Mouse (Mus musculus): ENCODE data around the gene Tbc1d4.
A peak's percentile ranks its signal among the peaks of the same experiment; 100 is the strongest.

Gene Tbc1d4

GRCm38 (mm10) chr14:101608519-101609368 lies at the start of gene Tbc1d4:
Gene Tbc1d4, minus strand, starts transcription at chr14:101609191.
- peak; percentile 32 to 52 for DNase-seq (ENCODE audit: low spot score in 2 of 2)

GRCm38 (mm10) chr14:101656307-101656706 lies 47.3 kb upstream of the Tbc1d4 start:
- no peak for DNase-seq (ENCODE audit: low spot score in 2 of 2)

- peak; percentile 16 to 24 for DNase-seq (ENCODE audit: low spot score in 2 of 2)
Measured at GRCm38 (mm10) chr14:101654526-101654909, 45.5 kb upstream of the Tbc1d4 start.

GRCm38 (mm10) chr14:101653581-101654525 lies 44.9 kb upstream of the Tbc1d4 start, which contains the start of gene Uchl3:
Gene Uchl3, plus strand, starts transcription at chr14:101653967.
- DNase-seq (ENCODE audit: low spot score in 2 of 2): peak; percentile 98

GRCm38 (mm10) chr14:101652571-101652970 lies 43.6 kb upstream of the Tbc1d4 start:
- DNase-seq (ENCODE audit: low spot score in 2 of 2): no peak

- DNase-seq (ENCODE audit: low spot score in 2 of 2): no peak
Measured at GRCm38 (mm10) chr14:101650551-101650950, 41.6 kb upstream of the Tbc1d4 start.

GRCm38 (mm10) chr14:101644948-101645347 lies 36.0 kb upstream of the Tbc1d4 start:
- no peak for DNase-seq (ENCODE audit: low spot score in 2 of 2)

GRCm38 (mm10) chr14:101640153-101640843 lies 31.3 kb upstream of the Tbc1d4 start, which contains the start of gene Commd6:
Gene Commd6, minus strand, starts transcription at chr14:101640686.
- DNase-seq (ENCODE audit: low spot score in 2 of 2): peak; percentile 79 to 89

- DNase-seq (ENCODE audit: low spot score in 2 of 2): no peak
Measured at GRCm38 (mm10) chr14:101637381-101637780, 28.4 kb upstream of the Tbc1d4 start.

GRCm38 (mm10) chr14:101635765-101636164 lies 26.8 kb upstream of the Tbc1d4 start:
- DNase-seq (ENCODE audit: low spot score in 2 of 2): no peak

GRCm38 (mm10) chr14:101630548-101630947 lies 21.6 kb upstream of the Tbc1d4 start:
- no peak for DNase-seq (ENCODE audit: low spot score in 2 of 2)

- no peak for DNase-seq (ENCODE audit: low spot score in 2 of 2)
Measured at GRCm38 (mm10) chr14:101617680-101618079, 8.7 kb upstream of the Tbc1d4 start.

GRCm38 (mm10) chr14:101616178-101616577 lies 7.2 kb upstream of the Tbc1d4 start:
- DNase-seq (ENCODE audit: low spot score in 2 of 2): no peak

- DNase-seq (ENCODE audit: low spot score in 2 of 2): no peak
Measured at GRCm38 (mm10) chr14:101613206-101613605, 4.2 kb upstream of the Tbc1d4 start.

GRCm38 (mm10) chr14:101610701-101611100 lies 1.7 kb upstream of the Tbc1d4 start:
- DNase-seq (ENCODE audit: low spot score in 2 of 2): no peak

- no peak for DNase-seq (ENCODE audit: low spot score in 2 of 2)
Measured at GRCm38 (mm10) chr14:101607631-101608518, 1.1 kb downstream of the Tbc1d4 start.

GRCm38 (mm10) chr14:101605843-101606242 lies 3.1 kb downstream of the Tbc1d4 start:
- no peak for DNase-seq (ENCODE audit: low spot score in 2 of 2)

GRCm38 (mm10) chr14:101602851-101603250 lies 6.1 kb downstream of the Tbc1d4 start:
- no peak for DNase-seq (ENCODE audit: low spot score in 2 of 2)

- no peak for DNase-seq (ENCODE audit: low spot score in 2 of 2)
Measured at GRCm38 (mm10) chr14:101597096-101597715, 11.8 kb downstream of the Tbc1d4 start.

- no peak for DNase-seq (ENCODE audit: low spot score in 2 of 2)
Measured at GRCm38 (mm10) chr14:101596691-101597090, 12.3 kb downstream of the Tbc1d4 start.
